Mouse (Mus musculus): ENCODE data around the gene Adam11. TPM values are rescaled to one million over a fixed set of nuclear protein-coding genes. Genes with fewer than 3 reads are reported as not detected.

Gene Adam11
- polyA plus RNA-seq, 2 experiments: 0.06 to 0.30 TPM

DNA sequence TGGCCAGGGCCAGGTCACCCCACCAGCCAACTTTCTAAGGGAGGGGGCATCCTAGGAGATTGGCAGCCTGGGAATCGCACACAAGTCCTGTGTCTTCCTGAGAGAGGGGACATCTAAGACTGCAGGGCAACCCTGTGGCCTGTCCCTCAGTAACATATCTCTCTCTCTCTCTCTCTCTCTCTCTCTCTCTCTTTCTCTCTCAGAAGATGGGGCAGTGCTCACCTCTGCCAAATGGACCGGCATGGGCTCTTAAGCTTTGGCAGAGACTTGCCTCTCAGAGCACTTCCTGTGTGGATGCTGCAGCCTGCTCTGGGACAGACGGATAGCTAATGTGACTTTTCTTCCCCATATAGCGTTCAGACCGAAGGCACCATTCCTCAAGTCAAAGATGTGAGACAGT, 18.4 kb upstream of the Adam11 start:
- Histone ChIP-seq H3K27me3 (ENCODE audit: control insufficient read depth, insufficient read depth, low read length) (no peaks in the 10 kb centered on the region), H3K9me3 (ENCODE audit: control insufficient read depth, low read length) (no peaks in the 10 kb centered on the region), H3K27ac (no peak overlapping the region), H3K4me2 (ENCODE audit: low read depth) (no peak overlapping the region), H3K9ac (replicated peaks) (no peak overlapping the region), H3K36me3 (replicated peaks; ENCODE audit: control insufficient read depth, insufficient read depth, low read depth) (no peaks in the 10 kb centered on the region), H3K4me3 (ENCODE audit: insufficient read depth in 1 of 2, low read depth in 2 of 2, low read length in 2 of 2) (no peak overlapping the region), H3K4me1 (replicated peaks; ENCODE audit: control insufficient read depth in 2 of 2, insufficient read depth in 2 of 2, low read length in 1 of 2) (peaks cover 0 to 3% of the 10 kb centered on the region in 2 experiments; a peak in 1 of 4 replicates)
- TF ChIP-seq EP300 (IDR thresholded peaks at IDR 0.05; ENCODE audit: low read depth): no peak
- no peak for TF ChIP-seq CTCF (IDR thresholded peaks at IDR 0.05; ENCODE audit: low read depth)
- 62% methylated on average over 5 of the region's 5 CpGs for WGBS (ENCODE audit: insufficient replicate concordance)
- ATAC-seq (ENCODE audit: insufficient read depth) (no peak), DNase-seq (ENCODE audit: low read depth in 3 of 3, low spot score in 3 of 3) (no peak)

DNA sequence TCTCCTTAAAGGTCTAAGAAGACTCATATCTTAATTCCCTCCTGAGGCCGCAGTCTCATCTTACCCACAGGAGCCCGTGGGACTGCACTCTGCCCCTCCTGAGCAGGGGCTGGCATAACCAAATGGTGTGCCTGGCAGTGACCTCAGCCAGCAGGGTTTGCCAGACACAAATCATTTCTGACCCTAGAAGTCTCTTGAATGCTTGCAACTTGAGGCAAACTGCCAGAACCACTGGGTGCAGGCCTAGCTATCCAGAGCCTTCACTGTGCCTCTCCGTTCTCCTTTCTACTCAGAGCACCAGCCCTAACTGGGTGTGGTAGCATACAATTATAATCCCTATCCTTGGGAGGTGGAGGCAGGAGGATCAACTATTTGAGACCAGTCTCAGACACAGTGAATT, 16.5 kb upstream of the Adam11 start:
- TF ChIP-seq CTCF (IDR thresholded peaks at IDR 0.05; ENCODE audit: low read depth) (no peak), EP300 (IDR thresholded peaks at IDR 0.05; ENCODE audit: low read depth) (no peak)
- H3K27ac ChIP-seq: no peak overlapping the region
- DNase-seq (ENCODE audit: low read depth in 3 of 3, low spot score in 3 of 3): no peak
- H3K27me3 ChIP-seq (ENCODE audit: control insufficient read depth, insufficient read depth, low read length): no peaks in the 10 kb centered on the region
- no peak overlapping the region for H3K4me3 ChIP-seq (ENCODE audit: insufficient read depth in 1 of 2, low read depth in 2 of 2, low read length in 2 of 2)
- no peak overlapping the region for H3K9ac ChIP-seq (replicated peaks)
- no peaks in the 10 kb centered on the region for H3K36me3 ChIP-seq (replicated peaks; ENCODE audit: control insufficient read depth, insufficient read depth, low read depth)
- WGBS (ENCODE audit: insufficient replicate concordance): 59% methylated on average over 3 of the region's 3 CpGs
- no peak overlapping the region for H3K4me2 ChIP-seq (ENCODE audit: low read depth)
- no peaks in the 10 kb centered on the region for H3K9me3 ChIP-seq (ENCODE audit: control insufficient read depth, low read length)
- ATAC-seq (ENCODE audit: insufficient read depth): no peak
- H3K4me1 ChIP-seq (replicated peaks; ENCODE audit: control insufficient read depth in 2 of 2, insufficient read depth in 2 of 2, low read length in 1 of 2): peaks cover 0 to 3% of the 10 kb centered on the region in 2 experiments; a peak in 1 of 4 replicates

DNA sequence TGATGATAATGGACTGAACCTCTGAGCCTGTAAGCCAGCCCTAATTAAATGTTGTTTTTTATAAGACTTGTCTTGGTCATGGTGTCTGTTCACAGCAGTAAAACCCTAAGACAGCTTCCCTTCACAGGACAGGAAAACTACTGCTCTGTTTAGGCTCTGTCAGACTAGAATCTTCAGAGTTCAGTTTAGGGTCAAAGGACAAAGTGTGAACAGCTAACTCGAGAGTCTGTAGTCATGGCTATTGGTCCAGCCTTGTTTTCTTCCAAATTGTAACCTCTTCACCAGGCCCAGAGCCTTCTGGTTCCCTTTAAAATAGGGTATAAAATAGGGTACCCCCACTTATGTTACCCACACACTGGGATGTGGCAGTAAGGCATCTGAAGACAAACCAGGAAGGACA, 13.4 kb upstream of the Adam11 start:
- Histone ChIP-seq H3K36me3 (replicated peaks; ENCODE audit: control insufficient read depth, insufficient read depth, low read depth) (no peaks in the 10 kb centered on the region), H3K4me2 (ENCODE audit: low read depth) (no peak overlapping the region), H3K9me3 (ENCODE audit: control insufficient read depth, low read length) (no peaks in the 10 kb centered on the region), H3K27ac (no peak overlapping the region), H3K4me1 (replicated peaks; ENCODE audit: control insufficient read depth in 2 of 2, insufficient read depth in 2 of 2, low read length in 1 of 2) (no peaks in the 10 kb centered on the region), H3K27me3 (ENCODE audit: control insufficient read depth, insufficient read depth, low read length) (no peaks in the 10 kb centered on the region), H3K4me3 (ENCODE audit: insufficient read depth in 1 of 2, low read depth in 2 of 2, low read length in 2 of 2) (no peak overlapping the region), H3K9ac (replicated peaks) (no peak overlapping the region)
- ATAC-seq (ENCODE audit: insufficient read depth) (no peak), DNase-seq (ENCODE audit: low read depth in 3 of 3, low spot score in 3 of 3) (no peak)
- TF ChIP-seq CTCF (IDR thresholded peaks at IDR 0.05; ENCODE audit: low read depth) (no peak), EP300 (IDR thresholded peaks at IDR 0.05; ENCODE audit: low read depth) (no peak)
- WGBS (ENCODE audit: insufficient replicate concordance): 36% methylated on average over 1 of the region's 1 CpGs

DNA sequence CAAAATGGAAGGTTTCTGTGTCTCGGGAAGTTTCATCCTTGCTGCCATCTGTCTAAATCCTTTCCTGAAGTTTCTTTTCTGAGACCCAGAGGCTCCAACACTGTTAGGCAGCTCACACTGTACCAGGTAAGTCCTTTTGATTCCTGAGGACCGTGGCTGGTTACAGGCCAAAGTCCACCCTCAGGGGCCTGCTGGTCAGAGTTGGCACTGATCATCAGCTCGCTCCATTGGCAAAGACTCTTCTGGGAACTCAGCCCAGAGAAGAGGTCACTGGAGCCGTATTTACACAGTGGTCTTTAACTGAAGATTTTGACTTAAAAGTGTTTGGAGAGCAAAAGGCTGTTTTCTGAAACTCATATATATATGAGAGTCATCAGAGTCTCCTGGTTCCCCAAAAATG, 12.9 kb upstream of the Adam11 start:
- Histone ChIP-seq H3K9ac (replicated peaks) (no peak overlapping the region), H3K4me1 (replicated peaks; ENCODE audit: control insufficient read depth in 2 of 2, insufficient read depth in 2 of 2, low read length in 1 of 2) (no peaks in the 10 kb centered on the region), H3K36me3 (replicated peaks; ENCODE audit: control insufficient read depth, insufficient read depth, low read depth) (no peaks in the 10 kb centered on the region), H3K27me3 (ENCODE audit: control insufficient read depth, insufficient read depth, low read length) (no peaks in the 10 kb centered on the region), H3K9me3 (ENCODE audit: control insufficient read depth, low read length) (no peaks in the 10 kb centered on the region), H3K4me3 (ENCODE audit: insufficient read depth in 1 of 2, low read depth in 2 of 2, low read length in 2 of 2) (no peak overlapping the region), H3K27ac (no peak overlapping the region), H3K4me2 (ENCODE audit: low read depth) (no peak overlapping the region)
- 54% methylated on average over 4 of the region's 4 CpGs for WGBS (ENCODE audit: insufficient replicate concordance)
- no peak for ATAC-seq (ENCODE audit: insufficient read depth)
- no peak for DNase-seq (ENCODE audit: low read depth in 3 of 3, low spot score in 3 of 3)
- TF ChIP-seq CTCF (IDR thresholded peaks at IDR 0.05; ENCODE audit: low read depth) (no peak), EP300 (IDR thresholded peaks at IDR 0.05; ENCODE audit: low read depth) (no peak)

DNA sequence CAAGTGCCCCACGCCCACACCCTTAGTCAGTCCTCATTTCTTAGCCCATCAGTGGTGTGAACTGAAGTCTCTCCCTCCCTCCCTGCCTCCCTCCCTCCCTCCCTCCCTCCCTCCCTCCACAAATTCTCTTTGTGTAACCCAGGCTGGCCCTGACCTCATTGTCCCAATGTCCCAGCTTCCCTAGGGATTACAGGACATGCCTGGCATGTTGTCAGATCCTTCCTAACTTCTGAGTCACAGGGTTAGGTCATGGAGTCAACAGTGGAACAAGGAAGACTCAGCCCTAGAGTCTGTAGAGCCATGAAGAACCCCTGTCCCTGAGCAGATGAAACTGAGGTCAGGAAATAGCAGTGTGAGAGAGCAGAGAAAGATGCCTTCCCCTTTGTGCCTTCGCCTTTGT, 11.5 kb upstream of the Adam11 start:
- no peak overlapping the region for H3K4me3 ChIP-seq (ENCODE audit: insufficient read depth in 1 of 2, low read depth in 2 of 2, low read length in 2 of 2)
- DNase-seq (ENCODE audit: low read depth in 3 of 3, low spot score in 3 of 3): no peak
- H3K27ac ChIP-seq: no peak overlapping the region
- 0 out of 4 replicates have a peak, but pooled peaks cover 0 to 2% of the 10 kb centered on the region in 2 experiments for H3K4me1 ChIP-seq (replicated peaks; ENCODE audit: control insufficient read depth in 2 of 2, insufficient read depth in 2 of 2, low read length in 1 of 2)
- WGBS (ENCODE audit: insufficient replicate concordance): 65% methylated on average over 2 of the region's 2 CpGs
- no peak for ATAC-seq (ENCODE audit: insufficient read depth)
- no peaks in the 10 kb centered on the region for H3K9me3 ChIP-seq (ENCODE audit: control insufficient read depth, low read length)
- TF ChIP-seq CTCF (IDR thresholded peaks at IDR 0.05; ENCODE audit: low read depth) (no peak), EP300 (IDR thresholded peaks at IDR 0.05; ENCODE audit: low read depth) (no peak)
- no peaks in the 10 kb centered on the region for H3K36me3 ChIP-seq (replicated peaks; ENCODE audit: control insufficient read depth, insufficient read depth, low read depth)
- H3K4me2 ChIP-seq (ENCODE audit: low read depth): no peak overlapping the region
- no peak overlapping the region for H3K9ac ChIP-seq (replicated peaks)
- no peaks in the 10 kb centered on the region for H3K27me3 ChIP-seq (ENCODE audit: control insufficient read depth, insufficient read depth, low read length)
